Mouse (Mus musculus) liver, postnatal 0 days (tissue): Measurements from ENCODE around the gene Ly9.

Source experiments
- CTCF ChIP-seq: sonication (generic); IDR thresholded peaks from 2 replicates; pipeline ENCODE4 v1.5.1; 2016; ENCODE audit warnings: antibody characterized with exemption, low read depth
- EP300 ChIP-seq: IDR thresholded peaks from 2 replicates; pipeline ENCODE4 v1.6.1; 2016; ENCODE audit warnings: antibody characterized with exemption, low read depth, mild to moderate bottlenecking

DNA sequence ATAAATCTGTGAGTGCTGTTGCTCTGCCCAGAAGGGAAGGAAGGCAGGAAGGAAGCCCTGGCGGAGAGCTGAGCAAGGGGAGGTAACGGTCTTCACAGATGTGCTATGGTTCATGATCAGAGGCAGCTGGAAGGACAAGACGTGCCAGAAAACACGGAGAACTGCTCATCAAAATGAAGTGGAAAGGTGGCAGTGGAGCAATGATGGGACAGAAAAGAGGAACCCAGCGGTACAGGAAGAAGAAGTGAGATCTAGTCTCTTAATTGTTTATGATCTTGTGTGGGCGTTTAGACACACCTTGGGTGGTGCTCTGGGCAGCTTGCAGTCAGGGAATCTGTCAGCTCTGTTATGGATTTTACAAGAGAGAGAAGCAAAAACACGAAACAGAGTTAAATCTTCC lies 55.9 kb downstream of the Ly9 start:
- TF ChIP-seq CTCF, result no peak
- TF ChIP-seq EP300, result no peak
